Mouse (Mus musculus) ES-E14 (cell line): ENCODE results near the gene Itsn1.

Experiments
- CHD2 ChIP-seq: IDR thresholded peaks from 2 replicates; pipeline ENCODE4 v1.6.1; 2014; ENCODE audit warnings: mild to moderate bottlenecking, low read depth, low read length, inconsistent platforms
- MAFK ChIP-seq: IDR thresholded peaks from 2 replicates; pipeline ENCODE4 v1.6.1; 2014; ENCODE audit warnings: mild to moderate bottlenecking, low read depth, low read length, inconsistent platforms; ENCODE audit not compliant: insufficient read depth
- ZC3H11A ChIP-seq: IDR thresholded peaks from 2 replicates; pipeline ENCODE4 v1.6.1; 2012; ENCODE audit warnings: low read depth, mild to moderate bottlenecking, inconsistent platforms, low read length, borderline replicate concordance
- ZNF384 ChIP-seq: IDR thresholded peaks from 2 replicates; pipeline ENCODE4 v1.6.1; 2012; ENCODE audit warnings: low read depth, low read length, inconsistent platforms

GRCm38 (mm10) chr16:91804831-91805230 is 75.8 kb downstream of the Itsn1 start:
- TF ChIP-seq MAFK (no peak), CHD2 (no peak), ZNF384 (no peak), ZC3H11A (no peak)
